Mouse (Mus musculus) urinary bladder, adult 2 months (tissue): ENCODE data around the gene Caap1. TPM values are rescaled to one million over a fixed set of nuclear protein-coding genes. Genes with fewer than 3 reads are reported as not detected.

ENCODE experiments used
- DNase-seq: peaks from one replicate; pipeline ENCODE4 v3.0.0; 2022; ENCODE audit warnings: low spot score
- polyA plus RNA-seq: library from polyadenylated mRNA; depleted of rRNA; stranded (reverse); fragments of >200 nt; gene quantifications from 2 replicates; pipeline ENCODE4 v1.2.3, GENCODE M21; 2012; rRNA removed

Gene Caap1
- polyA plus RNA-seq = 14.1 and 15.2 TPM in 2 replicates

DNA sequence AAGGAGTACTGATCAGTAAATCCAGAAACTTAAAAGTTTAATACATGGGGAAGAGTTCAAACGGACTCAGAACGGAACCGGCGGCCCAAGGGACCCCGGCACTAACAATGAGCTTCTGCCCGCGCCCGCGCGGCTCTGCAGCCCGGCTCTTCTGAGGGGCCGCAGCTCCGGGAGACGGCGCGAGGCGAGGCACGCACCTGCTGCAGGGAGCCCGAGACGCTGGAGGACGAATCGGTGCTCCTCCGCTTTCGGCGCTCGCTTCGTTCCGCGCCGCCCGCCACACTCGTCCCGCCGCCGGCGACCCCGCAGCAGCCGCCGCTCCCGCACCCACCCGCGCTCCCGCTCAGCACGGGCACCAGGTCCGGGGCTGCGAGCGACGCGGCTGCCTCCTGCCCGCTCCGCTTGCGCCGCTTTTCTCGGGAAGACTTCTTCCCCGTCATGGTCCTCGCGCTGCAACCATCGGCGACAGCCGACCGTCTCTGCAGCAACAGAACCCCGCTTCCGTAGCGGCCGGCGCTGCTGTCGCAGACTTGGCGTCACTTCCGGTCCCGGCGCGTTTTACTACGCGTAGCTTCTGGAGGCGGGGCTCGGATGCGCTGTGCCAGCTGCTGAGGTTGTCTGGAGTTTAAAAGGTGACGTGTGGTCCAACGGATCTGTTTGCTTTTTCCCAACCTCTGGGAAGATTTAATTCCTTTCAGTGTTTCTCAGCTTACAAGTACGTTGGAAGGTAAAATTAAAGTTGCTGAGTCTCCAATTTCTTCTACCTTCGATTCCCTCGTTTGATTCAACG is at the start of gene Caap1, which contains the start of gene Gm10306:
Gene Caap1 (minus strand): TSS at position 532 of the 790 bp plus-strand sequence.
Gene Gm10306 (plus strand): TSS at position 282 of the 790 bp plus-strand sequence.
- DNase-seq = peak; percentile 91

DNA sequence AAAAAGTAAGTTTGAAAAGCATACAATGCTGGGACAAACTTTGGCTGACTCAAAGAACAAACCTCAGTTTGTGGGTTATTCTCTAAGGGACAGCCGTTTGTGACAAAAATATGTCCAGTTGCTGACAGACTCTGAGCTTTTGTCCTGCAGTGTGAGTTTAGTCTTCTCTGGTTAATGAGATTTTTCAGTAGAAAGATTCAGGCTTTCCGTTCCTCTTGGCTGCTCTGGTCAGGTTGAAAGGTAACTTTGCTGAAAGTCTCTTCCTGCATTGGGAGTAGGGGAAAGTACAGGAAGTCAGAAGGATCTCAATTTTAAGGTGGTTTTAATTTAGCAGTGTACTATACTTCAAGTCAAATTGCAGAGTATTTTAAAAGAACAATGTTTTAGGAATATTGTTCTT is 49.0 kb upstream of the Caap1 start:
- DNase-seq = no peak

DNA sequence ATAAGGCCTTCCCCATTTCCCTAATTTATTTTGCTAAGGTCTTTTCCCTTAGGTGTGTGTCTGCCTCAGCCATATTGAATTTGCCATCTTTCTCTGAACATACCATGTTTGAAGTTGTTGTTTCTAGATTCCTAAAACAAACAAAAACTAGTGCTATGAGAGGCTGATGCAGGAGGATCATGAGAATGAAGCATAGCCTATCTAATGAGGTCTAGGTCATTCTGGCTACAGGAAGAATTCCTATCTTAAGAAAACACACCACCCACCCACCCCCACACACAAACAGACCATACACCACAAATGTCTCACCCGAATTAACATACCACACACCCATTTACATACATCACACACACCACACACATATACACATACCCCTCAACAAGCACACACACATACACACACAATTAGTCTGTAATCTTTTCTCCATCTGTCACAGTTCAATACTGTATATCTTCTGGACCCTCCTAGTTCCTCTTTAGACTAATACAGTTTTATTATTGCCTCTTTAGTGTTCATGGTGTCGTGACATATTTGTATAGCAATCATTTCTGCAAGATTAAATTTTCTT is 47.9 kb upstream of the Caap1 start:
- DNase-seq = no peak

DNA sequence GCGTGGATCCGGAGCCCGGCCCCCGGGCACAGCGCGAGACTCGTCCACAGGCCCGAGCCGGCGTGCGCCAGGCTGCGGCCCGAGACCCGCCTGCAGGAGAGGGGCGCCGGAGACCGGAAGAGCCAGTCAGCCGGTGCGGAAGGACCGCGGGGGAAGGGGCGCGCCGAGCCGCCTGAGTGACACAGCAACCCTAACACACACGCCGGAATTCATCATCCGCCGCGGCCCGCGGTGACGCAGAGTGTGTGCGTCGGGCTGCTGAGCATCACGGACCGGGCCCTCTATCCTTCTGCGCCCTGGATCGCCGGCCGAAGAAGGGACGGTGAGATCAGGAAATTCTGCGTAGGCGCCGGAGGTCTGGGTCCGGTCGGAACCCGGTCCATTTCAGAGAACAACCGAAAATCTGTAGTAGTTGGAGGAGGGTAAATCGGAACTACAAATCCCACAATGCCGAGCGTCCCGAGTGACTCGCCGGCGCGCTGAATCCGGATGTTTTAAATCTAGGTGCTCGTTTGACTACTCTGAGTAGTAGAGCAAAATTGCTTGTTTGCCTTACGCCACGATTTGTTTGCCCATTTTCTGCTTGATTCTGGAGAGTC is 46.5 kb upstream of the Caap1 start, which contains the start of gene Plaa:
Gene Plaa (minus strand): TSS at position 214 of the 599 bp plus-strand sequence.
- DNase-seq = peak; percentile 90

DNA sequence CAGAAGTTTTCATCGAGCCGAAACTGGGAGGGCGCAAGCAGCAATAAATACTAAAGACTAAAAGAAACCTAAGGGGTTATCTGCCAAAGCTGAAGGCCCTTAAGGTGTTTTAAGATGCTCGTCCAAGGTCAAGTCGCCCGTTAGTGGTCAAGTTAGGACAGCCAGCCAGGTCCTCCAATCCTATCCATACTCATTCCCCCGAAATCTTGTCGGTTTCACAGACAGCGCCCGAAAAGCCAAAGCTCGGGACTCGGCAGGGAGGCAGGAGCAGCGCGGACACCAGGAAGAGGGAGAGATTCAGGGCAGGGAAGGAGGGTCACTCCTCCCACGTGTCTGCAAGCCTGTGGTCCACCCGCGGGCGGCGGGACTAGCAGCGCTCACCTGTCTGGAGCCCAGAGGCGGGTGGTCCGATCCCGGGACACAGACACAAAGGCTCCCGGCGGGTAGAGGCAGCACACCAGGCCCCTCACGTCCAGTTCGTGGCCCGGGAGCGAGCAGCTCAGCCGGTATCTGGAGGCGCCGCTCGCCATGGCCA is 46.0 kb upstream of the Caap1 start:
- DNase-seq = no peak

DNA sequence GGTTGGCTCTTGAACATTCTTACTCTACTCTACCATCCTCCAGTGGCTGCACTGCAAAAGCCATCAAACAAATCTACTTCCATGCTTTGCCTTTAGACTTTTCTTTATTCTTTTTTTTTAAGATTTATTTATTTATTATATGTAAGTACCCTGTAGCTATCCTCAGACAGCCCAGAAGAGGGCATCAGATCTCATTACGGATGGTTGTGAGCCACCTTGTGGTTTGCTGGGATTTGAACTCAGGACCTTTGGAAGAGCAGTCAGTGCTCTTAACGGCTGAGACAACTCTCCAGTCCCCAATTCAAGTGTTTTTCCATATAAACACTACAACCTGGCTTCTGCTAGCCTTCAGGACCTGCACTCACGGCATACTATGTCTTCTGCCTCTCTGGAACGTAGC is 44.8 kb upstream of the Caap1 start:
- DNase-seq = no peak

DNA sequence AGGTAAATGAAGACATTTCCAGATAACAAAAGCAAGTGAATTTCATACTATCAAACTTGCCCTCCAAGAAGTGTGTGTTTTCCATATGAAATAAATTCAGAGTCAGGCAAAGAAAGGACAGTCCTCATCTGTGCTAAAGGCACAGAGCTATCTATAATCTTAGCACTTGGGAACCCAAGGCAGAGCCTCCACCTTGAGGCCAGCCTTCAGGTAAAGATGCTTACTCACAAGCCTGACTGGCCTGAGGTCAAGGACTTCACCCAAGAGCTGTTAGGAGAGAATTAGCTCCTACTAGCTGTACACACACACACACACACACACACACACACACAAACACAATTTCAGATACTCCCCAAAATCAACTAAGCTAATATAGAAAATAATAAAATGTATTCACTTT is 36.1 kb upstream of the Caap1 start:
- no peak for DNase-seq

DNA sequence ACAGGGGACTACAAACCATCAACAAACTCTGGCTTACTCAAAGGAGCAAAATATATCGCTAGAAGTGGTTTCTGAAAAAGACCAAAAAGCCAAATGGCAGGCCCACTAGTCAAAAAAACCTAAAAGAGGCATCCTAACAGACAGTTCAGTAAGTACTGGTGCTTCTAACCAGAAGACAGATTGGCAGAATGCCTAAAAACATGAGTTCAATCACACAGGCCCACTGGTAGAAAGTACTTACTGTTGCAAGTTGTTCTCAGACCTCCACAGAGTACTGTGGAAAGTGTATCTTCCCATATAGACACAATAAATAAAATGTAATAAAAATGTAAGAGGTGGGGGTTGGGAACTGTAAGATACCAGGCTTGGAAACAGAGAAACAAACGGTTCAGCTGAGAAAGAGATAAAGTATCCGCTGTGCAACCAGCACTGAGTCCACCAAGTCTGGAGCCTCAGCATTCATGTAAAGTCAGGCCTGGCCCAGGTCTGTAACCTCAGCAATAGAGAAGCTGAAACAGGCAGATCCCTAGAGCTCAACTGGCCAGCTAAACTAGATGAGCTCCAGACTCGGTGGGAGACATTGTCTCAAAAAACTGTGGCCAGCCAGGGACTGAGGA is 35.3 kb upstream of the Caap1 start:
- DNase-seq = no peak

DNA sequence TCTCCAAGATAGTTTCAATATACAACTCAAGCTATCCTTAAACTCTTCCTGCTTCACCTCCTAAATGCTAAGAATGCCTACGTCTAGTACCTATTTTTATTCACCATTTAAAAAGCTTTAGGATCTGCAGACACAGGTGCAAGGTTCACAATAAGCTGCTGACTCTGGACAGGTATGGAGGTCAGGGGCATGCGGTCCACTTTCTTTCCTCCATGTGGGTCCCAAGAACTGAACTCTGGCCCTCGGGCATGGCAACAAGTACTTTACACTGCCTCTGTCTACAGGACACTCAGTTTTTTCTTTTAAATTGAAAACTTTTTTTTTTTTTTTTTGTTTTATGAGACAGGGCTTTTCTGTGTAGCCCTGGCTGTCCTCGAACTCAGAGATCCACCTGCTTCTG is 16.1 kb upstream of the Caap1 start:
- no peak for DNase-seq

DNA sequence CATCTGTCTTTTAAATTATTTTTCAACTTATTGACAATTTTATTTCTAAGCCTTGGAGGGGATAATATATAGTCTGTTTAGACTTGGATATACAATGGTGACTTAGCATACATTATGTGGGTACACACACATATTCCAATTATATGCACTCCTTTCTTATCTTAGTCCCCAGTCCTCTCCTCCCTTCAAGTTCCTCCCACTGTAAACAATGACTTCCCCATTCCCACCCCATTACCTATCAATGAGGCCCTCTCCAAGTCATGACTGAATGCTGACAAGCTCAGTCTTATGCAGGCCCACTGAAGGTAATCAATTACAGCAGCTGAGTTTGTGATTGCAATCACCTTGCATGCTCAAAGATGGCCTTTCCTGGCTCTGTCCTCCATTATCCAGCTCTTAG is 7.7 kb upstream of the Caap1 start:
- DNase-seq = no peak

DNA sequence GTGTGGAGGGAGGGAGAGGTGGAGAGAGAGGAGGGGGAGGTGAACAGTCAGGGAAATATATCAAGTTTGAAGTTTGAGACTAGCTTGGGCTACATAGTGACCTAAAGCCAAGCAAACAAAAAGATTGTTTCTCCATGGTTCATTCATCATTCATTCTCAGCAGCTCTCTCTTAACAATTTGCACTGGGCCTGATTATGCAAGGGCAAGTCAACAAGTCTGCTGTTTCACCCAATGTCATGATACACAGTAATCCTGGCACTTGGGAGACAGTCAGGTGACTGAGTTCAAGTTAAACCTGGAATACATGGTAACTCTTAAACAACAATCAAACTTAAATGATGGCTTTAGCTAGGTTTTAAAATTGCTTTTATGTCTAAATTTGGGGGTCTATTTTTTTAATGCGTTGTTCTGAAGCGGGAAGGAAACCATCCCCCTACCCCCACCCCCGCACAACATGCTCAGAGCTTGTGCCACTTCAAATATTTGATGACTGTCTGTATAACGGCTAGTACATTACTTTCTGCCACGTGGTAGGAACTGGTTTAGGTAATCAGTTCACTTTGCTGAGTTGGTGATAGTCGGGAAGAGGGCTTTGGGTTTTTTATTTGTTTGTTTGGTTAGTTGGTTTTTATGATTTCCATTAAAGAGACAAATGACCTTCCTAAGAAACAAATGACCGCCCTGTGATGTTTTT is 5.5 kb upstream of the Caap1 start:
- DNase-seq = no peak

DNA sequence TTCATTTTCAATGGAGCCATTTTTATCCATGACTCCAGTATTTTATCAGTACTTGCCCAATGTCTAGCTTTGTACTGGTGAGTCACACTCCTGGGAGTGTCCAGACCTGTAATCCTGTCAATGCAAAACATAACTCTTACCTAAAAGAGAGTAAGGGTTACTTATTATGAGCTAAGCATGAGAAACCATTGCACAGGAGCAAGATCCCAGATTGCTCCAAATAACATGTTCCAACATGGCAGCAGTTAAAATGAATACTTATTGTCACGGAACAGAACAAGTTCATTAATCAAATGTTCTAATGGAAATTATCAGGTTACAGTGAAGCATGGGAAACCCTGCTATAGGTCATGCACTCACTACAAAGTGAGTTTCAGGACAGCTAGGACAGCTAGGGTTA is 3.7 kb upstream of the Caap1 start:
- DNase-seq = no peak

DNA sequence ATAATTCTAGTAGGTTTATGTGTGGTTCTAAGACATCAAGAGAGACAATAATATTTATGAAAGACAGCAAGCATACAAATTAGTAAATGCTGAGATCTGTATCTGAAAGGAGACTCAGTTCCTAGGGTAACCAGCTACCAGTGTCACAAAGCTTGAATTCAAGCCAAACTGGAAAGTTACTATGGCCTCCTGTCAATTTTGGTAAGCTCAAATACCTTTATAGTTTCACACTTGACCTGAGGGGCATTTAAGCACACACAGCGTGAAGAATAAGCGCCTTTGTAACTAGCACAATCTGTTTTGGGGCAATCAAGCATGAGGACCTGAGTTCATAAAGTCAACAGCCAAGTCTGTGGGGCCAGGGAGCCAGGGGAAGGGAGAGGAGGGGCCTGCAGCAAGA is 2.7 kb upstream of the Caap1 start:
- no peak for DNase-seq

DNA sequence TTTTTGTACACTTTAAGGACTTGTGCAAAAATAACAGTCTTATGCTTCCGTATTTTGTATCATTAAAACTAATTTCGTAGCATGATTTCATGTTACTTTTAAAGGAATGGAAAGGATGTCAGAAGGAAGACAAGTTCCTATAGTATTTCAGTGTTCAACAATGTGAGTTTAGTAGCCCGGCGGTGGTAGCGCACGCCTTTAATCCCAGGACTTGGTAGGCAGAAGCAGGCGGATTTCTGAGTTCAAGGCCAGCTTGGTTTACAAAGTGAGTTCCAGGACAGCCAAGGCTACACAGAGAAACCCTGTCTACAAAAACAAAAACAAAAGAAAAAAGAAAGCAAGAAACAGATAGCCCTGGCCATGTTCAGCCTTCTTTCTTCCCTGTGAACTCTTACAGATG is 549 bp upstream of the Caap1 start:
- DNase-seq = no peak

DNA sequence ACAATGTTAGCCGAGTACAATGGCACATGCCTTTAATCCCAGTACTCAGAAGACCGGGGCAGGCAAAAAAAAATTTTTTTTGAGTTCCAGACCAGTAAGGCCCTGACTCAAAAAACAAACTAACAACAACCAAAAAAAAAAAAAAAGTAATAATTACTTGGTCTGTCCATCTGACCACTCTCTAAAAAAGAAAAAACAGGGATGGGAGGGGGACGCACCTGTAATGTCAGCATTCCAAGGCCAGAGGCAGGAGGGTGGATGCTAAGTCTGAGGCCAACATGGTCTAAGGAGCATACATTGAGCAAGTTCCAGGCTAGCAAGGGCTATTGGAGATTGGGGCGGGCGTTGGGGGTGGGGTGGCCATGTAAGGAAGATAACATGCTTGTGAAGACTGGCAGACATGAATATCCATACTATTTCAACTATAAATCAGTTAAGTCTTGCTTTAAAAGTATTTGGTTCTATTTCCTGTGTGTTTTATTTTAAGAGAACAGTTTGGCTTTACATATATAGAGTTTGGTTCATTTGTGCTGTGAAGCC is 1.6 kb downstream of the Caap1 start:
- DNase-seq = no peak

DNA sequence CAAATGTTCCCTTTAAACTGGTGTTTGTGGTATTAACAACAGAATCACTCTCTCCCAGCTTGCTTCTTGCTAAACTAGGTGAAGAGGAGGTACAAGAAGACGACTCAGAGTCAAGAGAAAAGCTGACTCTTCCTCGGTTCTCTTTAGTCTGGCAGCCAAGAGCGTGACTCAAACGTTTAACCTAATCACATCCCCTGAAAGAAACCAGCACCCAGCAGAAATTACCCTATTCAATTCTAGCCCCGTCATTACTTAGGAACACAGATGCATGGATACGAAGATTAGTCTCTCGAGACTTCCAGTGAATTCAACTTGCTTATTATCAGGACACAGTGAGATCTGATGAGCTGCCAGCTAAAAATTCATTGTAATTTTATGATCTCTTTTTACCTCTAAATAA is 12.3 kb downstream of the Caap1 start:
- DNase-seq = no peak

DNA sequence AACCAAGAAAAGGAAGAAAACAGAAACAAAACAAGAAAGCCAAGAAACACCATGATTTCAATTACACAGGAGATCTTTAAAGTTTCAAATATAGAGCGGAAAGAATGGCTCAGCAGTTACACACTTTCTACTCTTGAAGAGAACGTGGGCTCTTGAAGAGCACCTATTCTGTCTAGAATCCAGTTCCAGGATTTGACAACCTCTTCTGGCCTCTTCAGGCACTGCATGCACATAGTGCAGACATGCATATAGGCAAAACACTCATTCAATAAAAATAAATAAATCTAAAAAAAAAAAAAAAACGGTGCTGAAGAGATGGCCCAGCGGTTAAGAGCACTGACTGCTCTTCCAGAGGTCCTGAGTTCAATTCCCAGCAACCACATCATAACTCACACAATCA is 13.6 kb downstream of the Caap1 start:
- no peak for DNase-seq

DNA sequence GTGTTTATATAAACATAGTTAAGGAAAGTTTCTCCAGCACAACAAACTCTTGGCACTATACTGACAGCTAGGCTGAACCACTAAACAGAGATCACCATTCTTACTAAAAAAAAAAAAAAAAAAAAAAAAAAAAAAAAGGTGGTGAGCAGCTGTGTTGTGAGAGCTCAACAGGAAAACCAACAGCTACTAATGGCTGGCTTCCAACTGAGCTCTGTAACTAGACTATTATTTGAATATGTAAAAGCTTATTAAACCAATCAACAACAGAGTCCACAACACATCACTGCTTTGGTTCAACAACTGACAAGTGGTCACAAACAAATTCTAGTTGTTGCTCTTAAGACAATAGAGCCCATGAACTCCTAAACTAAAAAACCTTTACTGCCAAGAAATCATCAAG is 23.4 kb downstream of the Caap1 start:
- no peak for DNase-seq

DNA sequence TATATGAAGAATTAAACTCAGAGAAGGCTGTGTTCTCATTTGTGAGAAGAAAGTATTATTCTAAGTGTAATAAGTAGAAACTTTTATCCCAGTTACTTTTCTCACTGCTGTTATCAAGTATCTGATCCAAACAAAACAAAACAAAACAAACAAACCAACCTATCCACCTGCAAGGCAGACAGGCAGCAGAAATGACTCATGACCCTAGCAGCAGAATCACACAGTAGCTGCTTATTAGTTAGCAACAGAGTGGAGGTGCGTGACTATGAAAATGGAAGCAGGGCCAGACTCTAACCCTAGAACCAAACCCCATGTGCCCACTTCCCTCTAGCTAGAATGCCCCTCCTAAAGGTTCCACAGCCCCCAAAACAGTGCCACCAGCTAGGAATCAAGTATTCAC is 27.1 kb downstream of the Caap1 start:
- no peak for DNase-seq

DNA sequence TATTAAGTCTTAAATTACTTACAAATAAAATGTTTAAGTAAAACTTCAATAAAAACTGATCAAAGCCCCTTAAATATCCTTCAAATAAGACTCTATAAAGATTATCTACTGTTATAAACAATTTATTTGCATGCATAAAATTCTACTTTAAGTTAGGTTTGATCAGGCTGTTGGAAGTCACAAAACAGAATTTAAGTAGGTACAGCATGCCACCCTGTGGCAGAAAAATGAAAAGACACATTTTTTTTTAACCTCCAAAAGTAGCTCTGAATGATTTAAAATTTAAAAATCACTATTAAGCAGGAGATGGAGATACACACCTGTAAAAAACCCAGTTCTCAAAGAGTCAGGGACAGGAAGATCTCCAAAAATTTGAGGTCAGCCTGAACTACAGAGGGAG is 33.3 kb downstream of the Caap1 start:
- DNase-seq = no peak

DNA sequence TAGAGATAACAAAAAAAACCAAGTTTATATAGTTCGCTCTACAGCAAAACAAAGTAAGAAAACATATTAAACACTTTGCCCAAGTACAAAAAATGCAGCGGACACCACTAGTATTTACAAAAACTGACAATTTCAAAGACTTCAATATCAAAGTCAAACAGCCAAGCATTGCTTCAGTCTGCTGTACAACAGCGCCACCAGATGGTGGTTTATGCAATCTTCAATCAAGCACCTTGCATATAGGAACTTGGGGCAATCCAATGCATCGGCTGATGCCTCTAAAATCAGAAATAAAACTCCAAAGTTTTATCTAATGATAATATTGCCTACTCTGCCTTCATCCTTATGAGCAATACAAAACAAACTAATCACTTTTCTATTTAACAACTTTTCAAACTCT is 39.0 kb downstream of the Caap1 start:
- no peak for DNase-seq

DNA sequence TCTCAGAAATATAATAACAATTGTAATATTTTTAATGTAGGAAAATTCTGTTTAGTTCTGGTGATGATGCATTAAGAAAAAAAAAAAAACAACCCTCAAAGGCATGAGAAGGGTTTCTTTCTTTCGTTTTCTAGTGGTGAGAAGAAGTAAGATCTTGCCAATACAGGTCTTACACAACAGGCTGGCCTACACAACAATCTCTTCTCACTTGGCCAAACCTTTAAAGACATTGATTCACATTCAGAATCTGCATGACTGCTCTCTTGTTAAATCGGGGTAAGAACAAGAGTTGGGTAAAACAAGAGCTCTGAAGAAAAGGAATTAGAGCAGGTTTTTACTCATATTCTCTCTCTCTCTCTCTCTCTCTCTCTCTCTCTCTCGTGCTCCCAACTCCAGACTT is 41.2 kb downstream of the Caap1 start:
- no peak for DNase-seq
